Mouse (Mus musculus): Measurements from ENCODE around the gene Rbm25.

DNA sequence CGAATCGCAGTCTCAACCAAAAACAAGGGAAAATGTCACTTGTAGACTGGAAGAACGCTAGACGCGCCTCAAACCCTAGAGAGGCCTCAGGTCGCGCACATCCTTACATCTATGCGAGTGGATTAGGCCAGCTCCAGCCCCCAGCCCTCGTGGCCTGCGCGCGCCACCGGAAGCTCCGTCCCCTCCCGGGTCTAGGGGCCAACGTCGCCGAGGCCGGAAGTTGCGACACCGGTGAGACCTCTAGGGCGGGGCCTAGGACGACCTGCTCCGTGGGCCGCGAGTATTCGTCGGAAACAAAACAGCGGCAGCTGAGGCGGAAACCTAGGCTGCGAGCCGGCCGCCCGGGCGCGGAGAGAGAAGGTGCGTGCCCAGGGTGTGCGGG lies 56.9 kb downstream of the Rbm25 start, which contains the start of gene Psen1:
- TF ChIP-seq CTCF (IDR thresholded peaks at IDR 0.05; ENCODE audit: low read depth, low read length) (no peak), POLR2A (IDR thresholded peaks at IDR 0.05; ENCODE audit: borderline replicate concordance, low read depth, low read length) (no peak)

All from bone marrow macrophage, adult 2 months (primary cell).